Mouse (Mus musculus) urinary bladder, adult 2 months (tissue): ENCODE measurements around the gene Cst3. TPM values are rescaled to one million over a fixed set of nuclear protein-coding genes. Genes with fewer than 3 reads are reported as not detected.

ENCODE experiments used
- DNase-seq: peaks from one replicate; pipeline ENCODE4 v3.0.0; 2022; ENCODE audit warnings: low spot score
- polyA plus RNA-seq: library from polyadenylated mRNA; depleted of rRNA; stranded (reverse); fragments of >200 nt; gene quantifications from 2 replicates; pipeline ENCODE4 v1.2.3, GENCODE M21; 2012; rRNA removed

The Cst3 gene
- polyA plus RNA-seq, 1 experiment, result 1,196 TPM

- DNase-seq, result no peak
Observed at GRCm38 (mm10) chr2:148856630-148857400, 18.7 kb downstream of the Cst3 start.

DNA sequence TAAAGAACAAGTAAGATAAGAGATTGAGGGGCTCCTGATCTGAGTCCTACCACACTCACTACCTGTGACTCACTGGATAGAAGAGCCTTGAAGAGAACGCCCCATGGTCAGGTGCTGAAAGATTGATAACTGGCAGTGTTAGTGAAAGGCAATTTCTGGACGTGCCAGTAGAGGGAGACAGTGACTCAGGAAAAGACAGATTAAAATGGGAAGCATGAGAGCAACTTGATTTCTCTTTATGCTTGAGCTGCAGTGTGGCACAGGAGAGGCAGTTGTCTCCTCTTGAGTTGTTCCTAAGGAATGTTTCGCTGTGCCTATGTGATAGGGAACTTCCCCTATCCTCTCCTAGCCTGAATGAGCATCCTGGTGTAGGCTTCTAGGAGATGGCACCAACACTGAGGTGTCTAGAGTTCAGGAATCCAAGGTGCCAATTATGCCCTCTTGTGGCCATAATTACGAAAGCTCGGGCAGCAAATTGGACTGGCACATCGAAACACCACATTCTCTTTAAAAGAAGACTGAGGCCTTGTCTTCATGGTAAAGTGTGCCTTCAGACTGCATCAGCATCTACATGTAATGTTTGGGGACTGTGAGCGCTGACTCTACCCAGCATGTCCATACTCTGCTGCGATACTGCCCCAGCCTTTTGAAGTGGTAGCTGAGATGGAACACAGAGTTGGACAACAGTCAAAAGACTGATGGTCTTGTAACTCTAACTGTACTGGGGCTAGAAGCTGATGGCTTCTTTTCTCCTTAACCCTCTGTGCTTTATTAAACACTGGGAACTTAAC lies 24.2 kb downstream of the Cst3 start:
- peak; percentile 45 for DNase-seq

- DNase-seq, result no peak
Observed at GRCm38 (mm10) chr2:148839224-148839623, 36.3 kb downstream of the Cst3 start.

GRCm38 (mm10) chr2:148838075-148838777 lies 37.3 kb downstream of the Cst3 start:
- no peak for DNase-seq

DNA sequence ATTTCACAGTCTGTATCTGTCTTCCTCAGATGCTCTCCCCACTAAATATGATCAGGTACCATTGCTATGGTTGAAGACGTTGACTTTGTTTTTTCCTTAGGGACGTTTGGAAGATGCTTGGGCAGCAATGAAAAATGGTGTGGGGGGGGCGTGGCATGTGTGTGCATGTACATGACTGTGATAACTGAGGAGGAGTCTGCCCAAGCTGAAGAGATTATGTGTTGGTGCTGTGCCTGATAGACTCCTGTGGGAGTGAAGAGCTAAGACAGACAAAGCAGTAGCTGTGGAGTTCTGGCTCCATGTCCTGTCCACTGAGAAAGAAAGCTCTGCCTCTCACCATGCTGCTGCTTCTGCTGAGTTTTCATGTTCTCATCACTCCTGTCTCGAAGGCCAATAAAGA lies 40.6 kb downstream of the Cst3 start, which contains the start of gene Cst9:
Gene Cst9 (plus strand): TSS at position 236 of the 400 bp plus-strand sequence.
- DNase-seq, result no peak

GRCm38 (mm10) chr2:148825986-148826385 lies 49.5 kb downstream of the Cst3 start:
- DNase-seq, result no peak

Other genes starting within 250 kb of the Cst3 start
- gene Nxt1, start 203.1 kb downstream of the Cst3 start, polyA plus RNA-seq, result 26.0 and 41.5 TPM in 2 replicates
- gene Gzf1, start 194.7 kb downstream of the Cst3 start, polyA plus RNA-seq, result 11.2 and 13.2 TPM in 2 replicates
- gene Napb, start 143.2 kb downstream of the Cst3 start, polyA plus RNA-seq, result 3.5 and 4.0 TPM in 2 replicates
- not detected in 2 replicates for gene Cstl1, start 125.3 kb downstream of the Cst3 start, polyA plus RNA-seq
- not detected in 2 replicates for gene Cst11, start 104.2 kb downstream of the Cst3 start, polyA plus RNA-seq
- gene 8030411F24Rik, start 93.7 kb downstream of the Cst3 start, polyA plus RNA-seq, result not detected in 2 replicates
- gene Cst12, start 86.3 kb downstream of the Cst3 start, polyA plus RNA-seq, result not detected in 2 replicates
- gene Cst8, start 76.9 kb downstream of the Cst3 start, polyA plus RNA-seq, result not detected in 2 replicates
- not detected in 2 replicates for gene Cst13, start 55.6 kb downstream of the Cst3 start, polyA plus RNA-seq
- not detected in 2 replicates for gene Cst9, start 40.5 kb downstream of the Cst3 start, polyA plus RNA-seq
- gene 9230104L09Rik, start 10.7 kb downstream of the Cst3 start, polyA plus RNA-seq, result not detected in 2 replicates
- gene Gm1330, start 127.6 kb upstream of the Cst3 start, polyA plus RNA-seq, result not detected in 2 replicates
- not detected in 2 replicates for gene Gm10750, start 141.5 kb upstream of the Cst3 start, polyA plus RNA-seq